Mouse (Mus musculus) embryonic facial prominence, embryonic 14.5 days (tissue): Measurements from ENCODE around the gene Rere. TPM values are rescaled to one million over a fixed set of nuclear protein-coding genes. Genes with fewer than 3 reads are reported as not detected.
"Not testable (repeated sequence)": the region's sequence is repeated elsewhere in the genome, so short reads cannot be mapped to it uniquely, and the experiment has no call there.

Source experiments
- ATAC-seq: fragments of 200-750 bp; cut with Nextera tagmentation; 2 replicates; pipeline ENCODE4 v1.8.0; 2017; ENCODE audit warnings: low read depth, moderate number of reproducible peaks, moderate TSS enrichment
- DNase-seq: peaks from one replicate; pipeline ENCODE4 v3.0.0-alpha.2; 2015; ENCODE audit warnings: low spot score
- H3K27ac ChIP-seq: fragments of 300-500 bp; sonication (generic); replicated peaks from 2 replicates; pipeline ENCODE4 v1.5.1; 2014; ENCODE audit warnings: low read depth, mild to moderate bottlenecking, low read length, moderate library complexity
- H3K27me3 ChIP-seq: fragments of 300-500 bp; sonication (generic); replicated peaks from 2 replicates; pipeline ENCODE4 v1.6.1; 2014; ENCODE audit warnings: low read length; ENCODE audit not compliant: control insufficient read depth, insufficient read depth
- H3K36me3 ChIP-seq: fragments of 300-500 bp; sonication (generic); 2 replicates; pipeline ENCODE4 v1.6.1; 2014; ENCODE audit warnings: low read length, mixed read lengths; ENCODE audit not compliant: control insufficient read depth, insufficient read depth
- H3K4me1 ChIP-seq: fragments of 300-500 bp; sonication (generic); 2 replicates; pipeline ENCODE4 v1.6.1; 2014; ENCODE audit warnings: antibody characterized with exemption, low read length; ENCODE audit not compliant: control insufficient read depth, insufficient read depth
- H3K4me2 ChIP-seq: fragments of 300-500 bp; sonication (generic); 2 replicates; pipeline ENCODE4 v1.6.1; 2014; ENCODE audit warnings: low read depth, mild to moderate bottlenecking, low read length, moderate library complexity, mixed read lengths
- H3K4me3 ChIP-seq: fragments of 300-500 bp; sonication (generic); 2 replicates; pipeline ENCODE4 v1.5.1; 2014; ENCODE audit warnings: low read depth, mild to moderate bottlenecking, low read length
- H3K9ac ChIP-seq: fragments of 300-500 bp; sonication (generic); 2 replicates; pipeline ENCODE4 v1.6.1; 2014; ENCODE audit warnings: low read depth, mild to moderate bottlenecking, low read length, moderate library complexity, mixed read lengths
- H3K9me3 ChIP-seq: fragments of 300-500 bp; sonication (generic); 2 replicates; pipeline ENCODE4 v1.6.1; 2016; ENCODE audit warnings: low read length; ENCODE audit not compliant: control insufficient read depth
- WGBS: fragments of 180-500 bp; shearing (Covaris S2); extraction: QIAGEN DNeasy Blood & Tissue Kit; methylation state at CpG from one replicate; pipeline ENCODE4 v1.1.7; 2014; 5-methylcytosine and 5-hydroxymethylcytosine counted together
- polyA plus RNA-seq: library from polyadenylated mRNA; unstranded; fragments of >200 nt; fragmentation: Nextera tagmentation; extraction: Ambion mirVana; gene quantifications from 2 replicates; pipeline ENCODE4 v1.2.1, GENCODE M21; 2014

Gene Rere
- polyA plus RNA-seq, 1 experiment from 2014 or later: 32.0 TPM

GRCm38 (mm10) chr4:150595071-150595470 lies 313.6 kb downstream of the Rere start:
- H3K27ac ChIP-seq: no peak overlapping the region
- no peak overlapping the region for H3K4me2 ChIP-seq
- peaks cover 22% of the 10 kb centered on the region for H3K4me1 ChIP-seq
- H3K9me3 ChIP-seq: no peaks in the 10 kb centered on the region
- H3K9ac ChIP-seq: no peak overlapping the region
- H3K4me3 ChIP-seq: no peak overlapping the region
- no peaks in the 10 kb centered on the region for H3K27me3 ChIP-seq
- no peak for ATAC-seq
- 84% methylated on average over 3 of the region's 3 CpGs for WGBS
- H3K36me3 ChIP-seq: no peaks in the 10 kb centered on the region
- DNase-seq: no peak

- WGBS: 87% methylated on average over 5 of the region's 5 CpGs
- H3K4me2 ChIP-seq: no peak overlapping the region
- ATAC-seq (no peak), DNase-seq (no peak)
- H3K9me3 ChIP-seq: no peaks in the 10 kb centered on the region
- no peak overlapping the region for H3K27ac ChIP-seq
- H3K36me3 ChIP-seq: no peaks in the 10 kb centered on the region
- no peak overlapping the region for H3K4me3 ChIP-seq
- H3K27me3 ChIP-seq: no peaks in the 10 kb centered on the region
- no peak overlapping the region for H3K9ac ChIP-seq
- peaks cover 22% of the 10 kb centered on the region for H3K4me1 ChIP-seq
These were observed 314.5 kb downstream of the Rere start for GRCm38 (mm10) chr4:150595991-150596390.

- Histone ChIP-seq H3K27me3 (no peaks in the 10 kb centered on the region), H3K4me3 (no peak overlapping the region), H3K4me1 (peaks cover 15% of the 10 kb centered on the region), H3K36me3 (no peaks in the 10 kb centered on the region), H3K27ac (no peak overlapping the region), H3K9me3 (no peaks in the 10 kb centered on the region), H3K9ac (no peak overlapping the region), H3K4me2 (no peak overlapping the region)
- DNase-seq: no peak
- no peak for ATAC-seq
- 89% methylated on average over 1 of the region's 1 CpGs for WGBS
These were observed 317.2 kb downstream of the Rere start for GRCm38 (mm10) chr4:150598686-150599085.

- Histone ChIP-seq H3K9ac (no peak overlapping the region), H3K27ac (no peak overlapping the region), H3K27me3 (no peaks in the 10 kb centered on the region), H3K4me3 (no peak overlapping the region), H3K36me3 (no peaks in the 10 kb centered on the region), H3K9me3 (no peaks in the 10 kb centered on the region), H3K4me1 (peaks cover 15% of the 10 kb centered on the region), H3K4me2 (no peak overlapping the region)
- peak; percentile 42; the same call in 1 of the 2 replicates for ATAC-seq
- peak; percentile 48 for DNase-seq
- 51% methylated on average over 3 of the region's 3 CpGs for whole genome bisulfite sequencing
These were observed 317.9 kb downstream of the Rere start for GRCm38 (mm10) chr4:150599119-150599992.

GRCm38 (mm10) chr4:150600503-150600902 lies 319.1 kb downstream of the Rere start:
- peaks cover 15% of the 10 kb centered on the region for H3K4me1 ChIP-seq
- DNase-seq, H3K4me2 ChIP-seq, H3K27me3 ChIP-seq, H3K36me3 ChIP-seq, H3K9me3 ChIP-seq, H3K4me3 ChIP-seq, H3K27ac ChIP-seq, H3K9ac ChIP-seq, ATAC-seq: not testable (repeated sequence)
- WGBS: 92% methylated on average over 2 of the region's 2 CpGs

- no peak for DNase-seq
- Histone ChIP-seq H3K27me3 (no peaks in the 10 kb centered on the region), H3K9me3 (no peaks in the 10 kb centered on the region), H3K9ac (no peak overlapping the region), H3K27ac (no peak overlapping the region), H3K36me3 (no peaks in the 10 kb centered on the region), H3K4me1 (peaks cover 15% of the 10 kb centered on the region), H3K4me3 (no peak overlapping the region), H3K4me2 (no peak overlapping the region)
- ATAC-seq: no peak
- WGBS: 83% methylated on average over 10 of the region's 10 CpGs
These were observed 320.0 kb downstream of the Rere start for GRCm38 (mm10) chr4:150601489-150601888.

GRCm38 (mm10) chr4:150603366-150604061 lies 322.1 kb downstream of the Rere start:
- WGBS: 100% methylated on average over 1 of the region's 1 CpGs
- ATAC-seq (no peak), DNase-seq (no peak)
- no peak overlapping the region for H3K4me2 ChIP-seq
- no peak overlapping the region for H3K27ac ChIP-seq
- no peaks in the 10 kb centered on the region for H3K9me3 ChIP-seq
- H3K27me3 ChIP-seq: no peaks in the 10 kb centered on the region
- no peaks in the 10 kb centered on the region for H3K36me3 ChIP-seq
- H3K9ac ChIP-seq: no peak overlapping the region
- H3K4me1 ChIP-seq: peaks cover 8% of the 10 kb centered on the region; the same call in 1 of the 2 replicates
- no peak overlapping the region for H3K4me3 ChIP-seq

- Histone ChIP-seq H3K27me3 (no peaks in the 10 kb centered on the region), H3K9me3 (no peaks in the 10 kb centered on the region), H3K9ac (no peak overlapping the region), H3K36me3 (peaks cover 5% of the 10 kb centered on the region), H3K4me2 (no peak overlapping the region), H3K27ac (no peak overlapping the region; the same call in 1 of the 2 replicates), H3K4me3 (no peak overlapping the region), H3K4me1 (no peaks in the 10 kb centered on the region)
- ATAC-seq: no peak
- no peak for DNase-seq
- WGBS: 90% methylated on average over 3 of the region's 3 CpGs
These were observed 324.4 kb downstream of the Rere start for GRCm38 (mm10) chr4:150605804-150606203.
